Mouse (Mus musculus) CH12.LX (cell line): ENCODE measurements around the gene Bub3. TPM values are rescaled to one million over a fixed set of nuclear protein-coding genes. Genes with fewer than 3 reads are reported as not detected.

ENCODE experiments used
- DNase-seq: peaks from one replicate; pipeline ENCODE4 v3.0.0-alpha.2; 2013; ENCODE audit errors: extremely low read depth
- H3K27ac ChIP-seq: 2 replicates; pipeline ENCODE4 v1.5.1; 2012; ENCODE audit warnings: low read depth, mild to moderate bottlenecking, control low read depth, moderate library complexity; ENCODE audit not compliant: insufficient read depth
- H3K27me3 ChIP-seq: replicated peaks from 2 replicates; pipeline ENCODE3; 2012; ENCODE audit warnings: inconsistent platforms
- H3K36me3 ChIP-seq, 2 experiments: replicated peaks in 1 of 2; 2 replicates each; pipeline versions ENCODE3 to v1.6.1; 2012; ENCODE audit warnings: inconsistent platforms in 1 of 2, low read length in 1 of 2, mild to moderate bottlenecking in 1 of 2, mixed read lengths in 1 of 2, moderate library complexity in 1 of 2; ENCODE audit not compliant: control insufficient read depth in 1 of 2, insufficient read depth in 1 of 2
- H3K4me1 ChIP-seq, 2 experiments: 2 replicates each; pipeline ENCODE4 v1.6.1; 2012; ENCODE audit warnings: inconsistent platforms in 1 of 2, moderate library complexity in 1 of 2; ENCODE audit not compliant: insufficient read depth in 2 of 2, control insufficient read depth in 1 of 2
- H3K4me2 ChIP-seq: 2 replicates; pipeline ENCODE4 v1.6.1; 2012; ENCODE audit warnings: low read depth, mild to moderate bottlenecking, control low read depth; ENCODE audit not compliant: poor library complexity, insufficient read depth, severe bottlenecking
- H3K4me3 ChIP-seq, 3 experiments: fragments of 150-350 bp in 1 of 3; sonication (generic) in 1 of 3; replicated peaks in 1 of 3; 2 replicates each; pipeline versions ENCODE3 to v1.5.1; 2011 to 2012; ENCODE audit warnings: low read depth in 2 of 3, low read length in 2 of 3, mild to moderate bottlenecking in 2 of 3, moderate library complexity in 2 of 3, control low read depth in 1 of 3, improper control_type of control experiment in 1 of 3, inconsistent platforms in 1 of 3, mixed read lengths in 1 of 3; ENCODE audit not compliant: poor library complexity in 1 of 3
- H3K79me2 ChIP-seq: replicated peaks from 2 replicates; pipeline ENCODE4 v1.6.1; 2012; ENCODE audit warnings: mild to moderate bottlenecking, moderate library complexity; ENCODE audit not compliant: control insufficient read depth, poor library complexity, insufficient read depth, severe bottlenecking; ENCODE audit errors: extremely low read depth
- H3K9ac ChIP-seq: 2 replicates; pipeline ENCODE4 v1.6.1; 2012; ENCODE audit warnings: low read depth, mild to moderate bottlenecking, control low read depth, moderate library complexity; ENCODE audit not compliant: insufficient read depth
- H3K9me3 ChIP-seq: replicated peaks from 2 replicates; pipeline ENCODE3; 2012; ENCODE audit warnings: low read length, inconsistent platforms, mixed read lengths
- BHLHE40 ChIP-seq: IDR thresholded peaks from 2 replicates; pipeline ENCODE4 v1.6.1; 2011; ENCODE audit warnings: mild to moderate bottlenecking, low read depth, low read length, improper control_type of control experiment
- CHD1 ChIP-seq: IDR thresholded peaks from 2 replicates; pipeline ENCODE4 v1.6.1; 2012; ENCODE audit warnings: low read depth, low read length, improper control_type of control experiment, inconsistent platforms
- CHD2 ChIP-seq: IDR thresholded peaks from 2 replicates; pipeline ENCODE4 v1.6.1; 2011; ENCODE audit warnings: low read length, improper control_type of control experiment
- CTCF ChIP-seq, 2 experiments: IDR thresholded peaks in 1 of 2; conservative IDR thresholded peaks in 1 of 2; 2 replicates each; pipeline ENCODE4 v1.5.1; 2011 to 2012; ENCODE audit warnings: low read depth in 2 of 2, low read length in 2 of 2, improper control_type of control experiment in 1 of 2, inconsistent platforms in 1 of 2, mild to moderate bottlenecking in 1 of 2, moderate library complexity in 1 of 2
- E2F4 ChIP-seq: IDR thresholded peaks from 2 replicates; pipeline ENCODE4 v1.6.1; 2011; ENCODE audit warnings: low read depth, low read length, improper control_type of control experiment; ENCODE audit not compliant: insufficient replicate concordance
- ELF1 ChIP-seq: IDR thresholded peaks from 2 replicates; pipeline ENCODE4 v1.6.1; 2014; ENCODE audit warnings: low read depth, mild to moderate bottlenecking, inconsistent platforms, low read length, improper control_type of control experiment
- EP300 ChIP-seq: IDR thresholded peaks from 2 replicates; pipeline ENCODE4 v1.6.1; 2011; ENCODE audit warnings: low read length, improper control_type of control experiment
- ETS1 ChIP-seq: conservative IDR thresholded peaks from 2 replicates; pipeline ENCODE4 v1.6.1; 2012; ENCODE audit warnings: low read depth, mild to moderate bottlenecking, inconsistent platforms, low read length, improper control_type of control experiment, moderate library complexity
- GABPA ChIP-seq: IDR thresholded peaks from 2 replicates; pipeline ENCODE4 v1.6.1; 2012; ENCODE audit warnings: low read depth, low read length, improper control_type of control experiment, inconsistent platforms; ENCODE audit not compliant: insufficient replicate concordance
- HCFC1 ChIP-seq: IDR thresholded peaks from 2 replicates; pipeline ENCODE4 v1.6.1; 2012; ENCODE audit warnings: low read depth, mild to moderate bottlenecking, inconsistent platforms, low read length, improper control_type of control experiment
- IRF4 ChIP-seq: IDR thresholded peaks from 2 replicates; pipeline ENCODE4 v1.6.1; 2014; ENCODE audit warnings: low read depth, mild to moderate bottlenecking, inconsistent platforms, low read length, improper control_type of control experiment
- JUN ChIP-seq: IDR thresholded peaks from 2 replicates; pipeline ENCODE4 v1.6.1; 2011; ENCODE audit warnings: low read depth, mild to moderate bottlenecking, low read length, improper control_type of control experiment, moderate library complexity; ENCODE audit not compliant: insufficient read depth
- JUND ChIP-seq: conservative IDR thresholded peaks from 2 replicates; pipeline ENCODE4 v1.6.1; 2011; ENCODE audit warnings: low read depth, low read length, improper control_type of control experiment
- KAT2A ChIP-seq: IDR thresholded peaks from 2 replicates; pipeline ENCODE4 v1.6.1; 2012; ENCODE audit warnings: low read length, improper control_type of control experiment, inconsistent platforms; ENCODE audit not compliant: insufficient replicate concordance
- MAFK ChIP-seq: IDR thresholded peaks from 2 replicates; pipeline ENCODE4 v1.6.1; 2011; ENCODE audit warnings: low read length, improper control_type of control experiment; ENCODE audit not compliant: insufficient replicate concordance
- MAX ChIP-seq: IDR thresholded peaks from 2 replicates; pipeline ENCODE4 v1.6.1; 2011; ENCODE audit warnings: low read length, improper control_type of control experiment
- MAZ ChIP-seq: IDR thresholded peaks from 2 replicates; pipeline ENCODE4 v1.6.1; 2012; ENCODE audit warnings: low read depth, mild to moderate bottlenecking, inconsistent platforms, low read length, improper control_type of control experiment, moderate library complexity
- MEF2A ChIP-seq: IDR thresholded peaks from 2 replicates; pipeline ENCODE4 v1.6.1; 2014; ENCODE audit warnings: low read depth, mild to moderate bottlenecking, inconsistent platforms, low read length, improper control_type of control experiment, borderline replicate concordance
- MXI1 ChIP-seq: IDR thresholded peaks from 2 replicates; pipeline ENCODE4 v1.6.1; 2011; ENCODE audit warnings: mild to moderate bottlenecking, low read depth, low read length, improper control_type of control experiment
- MYC ChIP-seq: IDR thresholded peaks from 2 replicates; pipeline ENCODE4 v1.6.1; 2011; ENCODE audit warnings: low read depth, mild to moderate bottlenecking, improper control_type of control experiment, low read length
- NELFE ChIP-seq: IDR thresholded peaks from 2 replicates; pipeline ENCODE4 v1.6.1; 2011; ENCODE audit warnings: low read depth, low read length, improper control_type of control experiment
- NRF1 ChIP-seq: IDR thresholded peaks from 2 replicates; pipeline ENCODE4 v1.6.1; 2014; ENCODE audit warnings: low read depth, mild to moderate bottlenecking, inconsistent platforms, low read length, improper control_type of control experiment, moderate library complexity
- PAX5 ChIP-seq: IDR thresholded peaks from 2 replicates; pipeline ENCODE4 v1.6.1; 2012; ENCODE audit warnings: low read length, inconsistent platforms, mixed read lengths
- POLR2A ChIP-seq: IDR thresholded peaks from 2 replicates; pipeline ENCODE4 v1.6.1; 2011; ENCODE audit warnings: low read depth, mild to moderate bottlenecking, improper control_type of control experiment, low read length
- POLR2AphosphoS2 ChIP-seq: IDR thresholded peaks from 2 replicates; pipeline ENCODE4 v1.6.1; 2011; ENCODE audit warnings: low read depth, low read length, improper control_type of control experiment
- RAD21 ChIP-seq: IDR thresholded peaks from 2 replicates; pipeline ENCODE4 v1.6.1; 2011; ENCODE audit warnings: low read depth, mild to moderate bottlenecking, low read length, improper control_type of control experiment, moderate library complexity
- RCOR1 ChIP-seq: conservative IDR thresholded peaks from 2 replicates; pipeline ENCODE4 v1.6.1; 2012; ENCODE audit warnings: low read depth, mild to moderate bottlenecking, inconsistent platforms, low read length, improper control_type of control experiment
- SIN3A ChIP-seq: IDR thresholded peaks from 2 replicates; pipeline ENCODE4 v1.6.1; 2012; ENCODE audit warnings: low read length, improper control_type of control experiment, inconsistent platforms
- SMC3 ChIP-seq: IDR thresholded peaks from 2 replicates; pipeline ENCODE4 v1.6.1; 2011; ENCODE audit warnings: low read depth, low read length, improper control_type of control experiment
- TBP ChIP-seq: conservative IDR thresholded peaks from 2 replicates; pipeline ENCODE4 v1.6.1; 2011; ENCODE audit warnings: low read depth, low read length, improper control_type of control experiment
- TCF12 ChIP-seq: IDR thresholded peaks from 2 replicates; pipeline ENCODE4 v1.6.1; 2014; ENCODE audit warnings: low read depth, mild to moderate bottlenecking, inconsistent platforms, low read length, improper control_type of control experiment
- UBTF ChIP-seq: IDR thresholded peaks from 2 replicates; pipeline ENCODE4 v1.6.1; 2012; ENCODE audit warnings: low read depth, mild to moderate bottlenecking, inconsistent platforms, low read length, improper control_type of control experiment, moderate library complexity
- USF1 ChIP-seq: IDR thresholded peaks from 2 replicates; pipeline ENCODE4 v1.6.1; 2014; ENCODE audit warnings: low read depth, mild to moderate bottlenecking, inconsistent platforms, low read length, improper control_type of control experiment
- USF2 ChIP-seq: conservative IDR thresholded peaks from 2 replicates; pipeline ENCODE4 v1.6.1; 2011; ENCODE audit warnings: low read depth, low read length, improper control_type of control experiment
- ZC3H11A ChIP-seq: IDR thresholded peaks from 2 replicates; pipeline ENCODE4 v1.6.1; 2012; ENCODE audit warnings: low read depth, mild to moderate bottlenecking, inconsistent platforms, low read length, improper control_type of control experiment
- ZKSCAN1 ChIP-seq: IDR thresholded peaks from 2 replicates; pipeline ENCODE4 v1.6.1; 2012; ENCODE audit warnings: low read depth, inconsistent platforms, low read length, improper control_type of control experiment, borderline replicate concordance
- ZMIZ1 ChIP-seq: IDR thresholded peaks from 2 replicates; pipeline ENCODE4 v1.6.1; 2012; ENCODE audit warnings: low read depth, mild to moderate bottlenecking, inconsistent platforms, low read length, improper control_type of control experiment
- ZNF384 ChIP-seq: IDR thresholded peaks from 2 replicates; pipeline ENCODE4 v1.6.1; 2012; ENCODE audit warnings: low read depth, low read length, improper control_type of control experiment, inconsistent platforms
- dilution Hi-C: fragments of 300-500 bp; cut with MboI; formaldehyde crosslinking; loops from 2 replicates; pipeline ENCODE4 v1.14.3; 2020; ENCODE audit warnings: low sequenced_read_pairs; ENCODE audit not compliant: extremely low pct_unique_long_range_greater_than_20kb, extremely low pct_ligation_motif_present
- in situ Hi-C: fragments of 300-500 bp; cut with MboI; formaldehyde crosslinking; loops from 3 replicates; pipeline ENCODE4 v1.14.3; 2019; ENCODE audit warnings: low sequenced_read_pairs, low pct_ligation_motif_present, low pct_unique_long_range_greater_than_20kb, mixed read lengths
- polyA plus RNA-seq: library from polyadenylated mRNA; unstranded; fragments of >175 nt; gene quantifications from 2 replicates; pipeline ENCODE4 v1.2.1, GENCODE M21; 2012; ENCODE audit warnings: low read depth; ENCODE audit not compliant: insufficient read length
- total RNA-seq, 2 experiments: library from RNA; depleted of rRNA; stranded (reverse); fragments of 300-350 nt in 1 of 2; fragments of >200 nt in 1 of 2; gene quantifications; 2 replicates each; pipeline ENCODE4 v1.2.3; 2012 to 2014

Gene Bub3
- total and polyA plus RNA-seq, 3 experiments = 159 to 250 (median 161) TPM

DNA sequence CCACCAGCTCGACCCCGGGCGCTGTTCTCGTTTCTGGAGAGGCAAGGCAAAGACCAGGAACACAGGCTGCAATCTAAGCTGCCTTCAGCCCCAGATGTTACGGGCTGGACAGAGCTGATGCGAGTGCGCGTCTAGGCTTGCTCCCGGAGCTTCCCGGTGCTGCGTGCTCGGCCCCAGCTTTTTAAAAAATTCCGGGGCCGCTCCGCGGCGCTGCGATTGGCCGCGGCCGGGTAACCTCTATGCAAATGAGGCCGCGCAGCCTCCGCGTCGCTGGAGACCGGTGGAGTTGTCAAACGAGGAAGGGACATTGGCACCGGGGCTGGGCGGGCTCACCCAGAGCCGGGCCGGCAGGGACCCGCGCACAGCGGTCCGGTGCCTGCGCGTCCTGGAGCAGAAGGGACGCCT lies 6.2 kb upstream of the Bub3 start:
- DNase-seq = peak; percentile 58
- TF ChIP-seq ELF1 (peak; percentile 56; the same call in 1 of the 2 replicates), MAX (peak; percentile 64; the same call in 1 of the 2 replicates), MEF2A (no peak; the same call in 1 of the 2 replicates), E2F4 (peak; percentile 51; the same call in 1 of the 2 replicates), ZNF384 (no peak), IRF4 (peak; percentile 35; the same call in 1 of the 2 replicates), SIN3A (peak; percentile 93), RCOR1 (0 out of 2 replicates have a peak, but pooled peaks have one; percentile 16), POLR2A (peak; percentile 75), EP300 (no peak), KAT2A (no peak), SMC3 (no peak), TCF12 (peak; percentile 52), MAFK (no peak), JUN (no peak), TBP (0 out of 2 replicates have a peak, but pooled peaks have one; percentile 58), ZMIZ1 (peak; percentile 87), ZKSCAN1 (no peak), USF2 (no peak), CTCF (conservative IDR thresholded peaks at IDR 0.05 in 1 of 2, IDR thresholded peaks at IDR 0.05 in 1 of 2; ENCODE audit: low read depth in 2 of 2, low read length in 2 of 2) (no peak), ZC3H11A (no peak), JUND (no peak), HCFC1 (no peak), MAZ (no peak), NELFE (peak; percentile 73; the same call in 1 of the 2 replicates), NRF1 (peak; percentile 70), ETS1 (no peak), GABPA (no peak), MYC (0 out of 2 replicates have a peak, but pooled peaks have one; percentile 44), MXI1 (peak; percentile 93), UBTF (no peak), USF1 (no peak), RAD21 (no peak), CHD1 (0 out of 2 replicates have a peak, but pooled peaks have one; percentile 17), CHD2 (peak; percentile 28; the same call in 1 of the 2 replicates), BHLHE40 (0 out of 2 replicates have a peak, but pooled peaks have one; percentile 12), POLR2AphosphoS2 (0 out of 2 replicates have a peak, but pooled peaks have one; percentile 40), PAX5 (no peak)
- peak overlapping the region; percentile 85 for H3K4me2 ChIP-seq
- peaks cover 2 to 5% of the 10 kb centered on the region in 2 experiments for H3K36me3 ChIP-seq
- peaks cover 6 to 20% of the 10 kb centered on the region in 2 experiments; a peak in 3 of 4 replicates for H3K4me1 ChIP-seq
- dilution Hi-C loops = no loop called here
- H3K4me3 ChIP-seq = peak overlapping the region; percentile 37 to 80 (median 67)
- H3K9ac ChIP-seq = peak overlapping the region; percentile 75
- in situ Hi-C loops = no loop called here
- no peaks in the 10 kb centered on the region for H3K9me3 ChIP-seq
- no peaks in the 10 kb centered on the region for H3K79me2 ChIP-seq
- H3K27ac ChIP-seq = no peak overlapping the region
- H3K27me3 ChIP-seq = peaks cover 57% of the 10 kb centered on the region
